Mouse (Mus musculus) forebrain, embryonic 13.5 days (tissue): ENCODE measurements around the gene Tgfa. TPM values are rescaled to one million over a fixed set of nuclear protein-coding genes. Genes with fewer than 3 reads are reported as not detected.

ENCODE experiments used
- ATAC-seq: fragments of 200-750 bp; cut with Nextera tagmentation; 2 replicates; pipeline ENCODE4 v1.8.0; 2017
- H3K27ac ChIP-seq: fragments of 300-500 bp; sonication (generic); 2 replicates; pipeline ENCODE4 v1.5.1; 2015; ENCODE audit warnings: inconsistent platforms, mild to moderate bottlenecking, moderate library complexity
- H3K27me3 ChIP-seq: fragments of 300-500 bp; sonication (generic); 2 replicates; pipeline ENCODE4 v1.6.1; 2015; ENCODE audit warnings: mild to moderate bottlenecking, inconsistent platforms
- H3K36me3 ChIP-seq: fragments of 300-500 bp; sonication (generic); 2 replicates; pipeline ENCODE4 v1.6.1; 2015; ENCODE audit warnings: mild to moderate bottlenecking, inconsistent platforms; ENCODE audit not compliant: poor library complexity, severe bottlenecking
- H3K4me1 ChIP-seq: fragments of 300-500 bp; sonication (generic); 2 replicates; pipeline ENCODE4 v1.6.1; 2015; ENCODE audit warnings: inconsistent platforms
- H3K4me2 ChIP-seq: fragments of 300-500 bp; sonication (generic); 2 replicates; pipeline ENCODE4 v1.6.1; 2015; ENCODE audit warnings: inconsistent platforms, mild to moderate bottlenecking, moderate library complexity
- H3K4me3 ChIP-seq: fragments of 300-500 bp; sonication (generic); 2 replicates; pipeline ENCODE4 v1.5.1; 2015; ENCODE audit warnings: mild to moderate bottlenecking, inconsistent platforms
- H3K9ac ChIP-seq: fragments of 300-500 bp; sonication (generic); 2 replicates; pipeline ENCODE4 v1.6.1; 2015; ENCODE audit warnings: mild to moderate bottlenecking, inconsistent platforms
- H3K9me3 ChIP-seq: fragments of 300-500 bp; sonication (generic); replicated peaks from 2 replicates; pipeline ENCODE4 v1.6.1; 2016; ENCODE audit warnings: inconsistent platforms
- WGBS: fragments of 180-500 bp; shearing (Covaris S2); methylation state at CpG from one replicate; pipeline ENCODE4 v1.1.7; 2015; 5-methylcytosine and 5-hydroxymethylcytosine counted together
- polyA plus RNA-seq: library from polyadenylated mRNA; unstranded; fragments of >200 nt; fragmentation: Nextera tagmentation; extraction: Ambion mirVana; gene quantifications from 2 replicates; pipeline ENCODE4 v1.2.1, GENCODE M21; 2015

Gene Tgfa
- polyA plus RNA-seq = 3.5 and 4.6 TPM in 2 replicates

DNA sequence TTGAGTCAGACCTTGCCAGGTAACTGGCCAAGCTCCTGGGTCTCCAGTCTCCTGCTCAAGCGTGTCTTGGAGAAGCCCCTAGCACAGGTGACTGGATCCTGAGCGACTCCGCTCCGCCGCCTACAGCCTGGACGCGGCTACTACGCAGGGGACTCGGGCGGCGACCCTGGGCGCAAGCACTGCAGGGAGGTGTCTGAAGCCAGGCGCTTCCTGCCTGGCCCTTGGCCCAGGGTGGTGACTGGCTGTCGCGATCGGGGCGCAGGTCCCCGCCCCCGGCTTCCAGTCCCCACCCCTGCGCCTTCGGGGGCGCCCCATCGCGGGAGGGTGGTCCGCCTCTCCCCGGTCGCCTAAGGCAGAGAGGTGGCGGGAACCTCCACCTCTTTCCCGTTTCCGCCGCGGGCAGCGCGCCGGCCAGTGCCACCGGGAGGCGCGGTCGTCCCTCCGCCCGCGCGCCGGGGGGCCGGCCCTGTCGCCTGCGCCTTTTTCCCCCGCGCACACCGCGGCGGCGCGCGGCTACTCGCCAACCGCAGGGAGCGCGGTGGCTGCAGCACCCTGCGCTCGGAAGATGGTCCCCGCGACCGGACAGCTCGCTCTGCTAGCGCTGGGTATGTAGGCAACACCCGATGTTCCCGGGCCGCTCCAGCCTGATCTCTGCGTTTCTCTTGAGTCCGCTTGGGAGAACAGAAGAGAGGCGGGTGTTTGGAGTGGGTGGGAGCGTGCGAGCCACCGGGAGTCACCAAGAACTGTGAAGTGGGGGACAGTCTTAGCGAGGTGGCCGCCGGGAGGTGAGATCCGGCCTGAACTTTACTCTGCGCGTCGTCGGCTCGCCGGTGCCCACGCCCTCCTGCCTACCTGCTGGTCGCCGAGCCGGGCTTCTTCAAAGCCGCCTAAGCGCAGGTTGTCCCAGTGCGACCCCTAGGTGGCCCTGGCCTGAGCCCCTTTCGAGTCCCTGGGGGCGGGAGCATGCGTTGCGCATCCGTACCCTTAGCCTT is at the start of gene Tgfa:
Tgfa (plus strand) TSS at position 283 of the 992 bp plus-strand sequence.
- Histone ChIP-seq H3K27ac (no peak within 1 kb of the TSS), H3K27me3 (peaks cover 55% of the 10 kb centered on the region), H3K9me3 (no peaks in the 10 kb centered on the region), H3K9ac (peak within 1 kb of the TSS; percentile 68), H3K36me3 (no peaks in the 10 kb centered on the region), H3K4me1 (peaks cover 20% of the 10 kb centered on the region), H3K4me3 (peak within 1 kb of the TSS; percentile 68), H3K4me2 (peak within 1 kb of the TSS; percentile 90)
- under 1% methylated on average over 93 of the region's 97 CpGs for WGBS
- ATAC-seq = peak; percentile 88

GRCm38 (mm10) chr6:86148518-86148917 is 46.5 kb upstream of the Tgfa start:
- Histone ChIP-seq H3K36me3 (no peaks in the 10 kb centered on the region), H3K4me1 (no peaks in the 10 kb centered on the region), H3K27ac (no peak overlapping the region), H3K9ac (no peak overlapping the region), H3K4me3 (no peak overlapping the region), H3K9me3 (0 out of 2 replicates have a peak, but pooled peaks cover 4% of the 10 kb centered on the region), H3K4me2 (no peak overlapping the region), H3K27me3 (no peaks in the 10 kb centered on the region)
- WGBS = 89% methylated on average over 4 of the region's 4 CpGs
- no peak for ATAC-seq

DNA sequence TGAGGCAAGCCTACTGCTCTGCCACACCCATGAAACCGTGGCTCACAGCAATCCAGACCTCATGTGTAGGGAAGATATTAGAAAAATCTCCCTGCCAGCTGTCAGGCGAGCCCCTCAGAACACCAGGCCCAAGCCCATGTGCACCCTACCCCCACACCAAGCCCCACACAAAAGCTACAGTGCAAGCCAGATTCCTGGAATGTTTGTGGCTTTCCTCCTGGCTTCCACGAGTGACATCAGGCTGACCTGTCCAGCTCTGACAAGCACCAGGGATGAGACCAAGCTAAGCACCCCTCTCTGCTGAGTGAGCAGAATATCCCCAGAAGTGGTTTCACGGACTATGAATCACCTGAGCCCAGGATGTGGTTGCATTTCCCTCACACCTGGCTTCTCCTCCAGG is 46.0 kb upstream of the Tgfa start:
- no peaks in the 10 kb centered on the region for H3K36me3 ChIP-seq
- H3K9me3 ChIP-seq = 0 out of 2 replicates have a peak, but pooled peaks cover 4% of the 10 kb centered on the region
- ATAC-seq = no peak
- H3K4me2 ChIP-seq = no peak overlapping the region
- WGBS = 59% methylated on average over 4 of the region's 4 CpGs
- H3K4me3 ChIP-seq = no peak overlapping the region
- H3K27me3 ChIP-seq = no peaks in the 10 kb centered on the region
- H3K27ac ChIP-seq = no peak overlapping the region
- no peak overlapping the region for H3K9ac ChIP-seq
- H3K4me1 ChIP-seq = no peaks in the 10 kb centered on the region

GRCm38 (mm10) chr6:86152676-86153075 is 42.3 kb upstream of the Tgfa start:
- Histone ChIP-seq H3K36me3 (no peaks in the 10 kb centered on the region), H3K27me3 (no peaks in the 10 kb centered on the region), H3K4me3 (no peak overlapping the region), H3K9me3 (0 out of 2 replicates have a peak, but pooled peaks cover 4% of the 10 kb centered on the region), H3K4me1 (peaks cover 8% of the 10 kb centered on the region), H3K9ac (no peak overlapping the region), H3K27ac (no peak overlapping the region), H3K4me2 (no peak overlapping the region)
- no peak for ATAC-seq
- WGBS = 92% methylated on average over 7 of the region's 7 CpGs

DNA sequence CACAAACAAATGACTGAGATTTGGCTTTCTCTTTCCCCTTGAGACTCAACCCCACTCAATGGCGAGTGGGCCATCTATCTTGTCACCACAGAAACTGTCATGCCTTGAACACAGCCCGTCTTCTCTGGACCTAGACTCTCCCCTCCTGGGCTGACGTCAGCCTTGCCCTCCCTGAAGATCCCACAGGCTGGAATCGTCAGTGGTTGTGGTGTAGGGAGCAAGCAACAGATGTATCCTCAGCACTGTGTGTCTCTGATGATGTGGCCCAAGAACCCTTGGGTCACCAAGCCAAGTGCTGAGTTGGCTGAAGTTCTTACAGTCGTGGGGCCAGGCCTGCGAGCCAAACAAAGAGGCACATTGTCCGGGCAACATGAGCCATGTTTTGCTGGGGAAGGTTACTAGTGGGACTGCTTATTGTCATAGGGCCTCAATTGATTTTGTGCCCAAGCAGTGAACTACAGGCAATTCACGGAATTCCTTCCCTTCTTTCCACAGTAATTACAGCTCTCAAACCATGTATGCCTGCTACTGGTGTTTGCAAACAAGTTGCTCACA is 41.5 kb upstream of the Tgfa start:
- WGBS = 73% methylated on average over 8 of the region's 8 CpGs

GRCm38 (mm10) chr6:86154006-86154405 is 41.0 kb upstream of the Tgfa start:
- no peaks in the 10 kb centered on the region for H3K36me3 ChIP-seq
- H3K4me3 ChIP-seq = no peak overlapping the region
- H3K27me3 ChIP-seq = no peaks in the 10 kb centered on the region
- no peak overlapping the region for H3K9ac ChIP-seq
- peaks cover 9% of the 10 kb centered on the region for H3K4me1 ChIP-seq
- 87% methylated on average over 5 of the region's 5 CpGs for WGBS
- no peak overlapping the region for H3K27ac ChIP-seq
- H3K4me2 ChIP-seq = no peak overlapping the region
- H3K9me3 ChIP-seq = 0 out of 2 replicates have a peak, but pooled peaks cover 4% of the 10 kb centered on the region
- no peak for ATAC-seq

More for the DNA sequence above, 41.5 kb upstream of the Tgfa start:
- ATAC-seq = no peak
- Histone ChIP-seq H3K4me1 (peaks cover 9% of the 10 kb centered on the region), H3K36me3 (no peaks in the 10 kb centered on the region), H3K27me3 (no peaks in the 10 kb centered on the region), H3K4me3 (no peak overlapping the region), H3K4me2 (no peak overlapping the region), H3K9ac (no peak overlapping the region), H3K9me3 (0 out of 2 replicates have a peak, but pooled peaks cover 4% of the 10 kb centered on the region), H3K27ac (no peak overlapping the region)

- Histone ChIP-seq H3K9ac (no peak overlapping the region), H3K4me2 (no peak overlapping the region), H3K4me1 (peaks cover 9% of the 10 kb centered on the region), H3K4me3 (no peak overlapping the region), H3K9me3 (0 out of 2 replicates have a peak, but pooled peaks cover 4% of the 10 kb centered on the region), H3K36me3 (no peaks in the 10 kb centered on the region), H3K27me3 (no peaks in the 10 kb centered on the region), H3K27ac (no peak overlapping the region)
- no peak for ATAC-seq
- 75% methylated on average over 2 of the region's 2 CpGs for WGBS
These were observed 40.5 kb upstream of the Tgfa start for GRCm38 (mm10) chr6:86154481-86154880.

- 64% methylated on average over 17 of the region's 17 CpGs for WGBS
- Histone ChIP-seq H3K27me3 (no peaks in the 10 kb centered on the region), H3K4me1 (peaks cover 9% of the 10 kb centered on the region), H3K9ac (no peak overlapping the region), H3K27ac (no peak overlapping the region), H3K4me3 (no peak overlapping the region), H3K9me3 (no peaks in the 10 kb centered on the region), H3K36me3 (no peaks in the 10 kb centered on the region), H3K4me2 (no peak overlapping the region)
- ATAC-seq = no peak
These were observed 37.5 kb upstream of the Tgfa start for GRCm38 (mm10) chr6:86157253-86158234.

DNA sequence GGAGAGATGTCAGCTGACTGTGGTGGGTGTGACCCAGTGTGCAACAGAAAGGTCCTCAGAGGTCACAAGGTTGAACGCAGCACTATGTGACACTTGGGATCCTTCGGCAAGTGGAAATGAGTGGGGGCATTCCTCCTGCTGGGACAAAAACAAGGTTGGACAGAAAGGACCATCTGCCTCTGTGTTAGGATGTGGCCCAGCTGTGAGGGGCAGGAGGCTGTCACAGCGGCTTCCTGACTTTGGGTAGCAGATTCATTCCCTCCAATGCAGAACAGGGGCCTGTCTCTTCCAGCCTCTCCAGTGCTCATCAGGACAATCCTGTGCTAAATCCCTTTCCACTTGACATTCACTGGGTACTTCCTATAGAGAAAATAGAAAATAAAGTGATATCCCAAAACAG is 34.1 kb upstream of the Tgfa start:
- Histone ChIP-seq H3K9me3 (no peaks in the 10 kb centered on the region), H3K4me2 (no peak overlapping the region), H3K27ac (no peak overlapping the region), H3K4me3 (no peak overlapping the region), H3K36me3 (no peaks in the 10 kb centered on the region), H3K9ac (no peak overlapping the region), H3K27me3 (no peaks in the 10 kb centered on the region), H3K4me1 (peaks cover 9% of the 10 kb centered on the region)
- WGBS = 77% methylated on average over 3 of the region's 3 CpGs
- ATAC-seq = no peak

DNA sequence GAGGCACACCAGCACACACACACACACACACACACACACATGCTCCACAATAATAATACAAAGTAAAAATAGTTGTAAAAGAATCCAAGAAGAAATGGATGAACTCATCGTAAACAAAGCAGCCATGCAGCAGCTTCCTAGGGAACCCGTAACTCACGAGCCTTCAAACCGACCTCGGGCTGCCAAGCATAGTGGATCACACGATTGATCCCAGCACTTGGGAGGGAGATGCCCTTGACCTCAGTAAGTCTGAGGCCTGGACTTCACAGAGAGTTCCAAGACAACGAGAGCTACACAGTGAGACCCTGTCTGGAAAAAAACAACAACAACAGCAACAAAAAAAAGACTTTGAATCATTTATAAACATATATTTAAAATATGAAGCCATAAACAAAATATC is 33.4 kb upstream of the Tgfa start:
- H3K9ac ChIP-seq = no peak overlapping the region
- 69% methylated on average over 7 of the region's 7 CpGs for WGBS
- no peak for ATAC-seq

DNA sequence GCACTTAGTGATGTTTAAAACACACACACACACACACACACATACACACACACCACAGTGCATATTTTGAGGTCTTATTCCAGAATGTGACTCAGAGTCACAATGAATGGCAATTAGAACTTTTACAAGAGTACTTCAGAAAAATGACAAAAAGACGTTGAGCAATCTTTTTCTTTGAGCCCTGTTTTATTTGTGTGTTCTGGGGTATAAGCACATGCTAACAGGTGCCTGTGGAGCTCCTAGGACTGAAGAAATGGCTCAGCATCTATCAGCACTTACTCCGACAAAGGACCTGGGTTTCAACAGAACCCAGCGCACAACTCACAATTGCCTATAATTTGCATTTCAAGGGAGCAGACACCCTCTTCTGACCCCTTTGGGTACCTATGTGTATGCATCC is 31.0 kb upstream of the Tgfa start:
- H3K9ac ChIP-seq = no peak overlapping the region
- H3K9me3 ChIP-seq = no peaks in the 10 kb centered on the region
- ATAC-seq = no peak
- no peaks in the 10 kb centered on the region for H3K4me1 ChIP-seq
- no peaks in the 10 kb centered on the region for H3K36me3 ChIP-seq
- 47% methylated on average over 3 of the region's 3 CpGs for WGBS
- H3K4me2 ChIP-seq = no peak overlapping the region
- H3K27me3 ChIP-seq = no peaks in the 10 kb centered on the region
- no peak overlapping the region for H3K27ac ChIP-seq
- H3K4me3 ChIP-seq = no peak overlapping the region

More for the DNA sequence above, 33.4 kb upstream of the Tgfa start:
- Histone ChIP-seq H3K27me3 (no peaks in the 10 kb centered on the region), H3K36me3 (no peaks in the 10 kb centered on the region), H3K4me1 (peaks cover 9% of the 10 kb centered on the region), H3K4me2 (no peak overlapping the region), H3K9me3 (no peaks in the 10 kb centered on the region), H3K4me3 (no peak overlapping the region), H3K27ac (no peak overlapping the region)
